Mouse (Mus musculus) lung, adult 18-20 months (tissue): Measurements from ENCODE around the gene Prl2c5.
"Not testable (repeated sequence)": the region's sequence is repeated elsewhere in the genome, so short reads cannot be mapped to it uniquely, and the experiment has no call there.

ENCODE experiments used
- DNase-seq, 2 experiments: peaks; one replicate each; pipeline ENCODE4 v3.0.0; 2022; ENCODE audit warnings: mixed read lengths in 2 of 2

Prl2c5 gene

GRCm38 (mm10) chr13:13182415-13182814 lies at the start of gene Prl2c5:
Prl2c5 (plus strand) TSS chr13:13182715.
- DNase-seq, result not testable (repeated sequence)

DNA sequence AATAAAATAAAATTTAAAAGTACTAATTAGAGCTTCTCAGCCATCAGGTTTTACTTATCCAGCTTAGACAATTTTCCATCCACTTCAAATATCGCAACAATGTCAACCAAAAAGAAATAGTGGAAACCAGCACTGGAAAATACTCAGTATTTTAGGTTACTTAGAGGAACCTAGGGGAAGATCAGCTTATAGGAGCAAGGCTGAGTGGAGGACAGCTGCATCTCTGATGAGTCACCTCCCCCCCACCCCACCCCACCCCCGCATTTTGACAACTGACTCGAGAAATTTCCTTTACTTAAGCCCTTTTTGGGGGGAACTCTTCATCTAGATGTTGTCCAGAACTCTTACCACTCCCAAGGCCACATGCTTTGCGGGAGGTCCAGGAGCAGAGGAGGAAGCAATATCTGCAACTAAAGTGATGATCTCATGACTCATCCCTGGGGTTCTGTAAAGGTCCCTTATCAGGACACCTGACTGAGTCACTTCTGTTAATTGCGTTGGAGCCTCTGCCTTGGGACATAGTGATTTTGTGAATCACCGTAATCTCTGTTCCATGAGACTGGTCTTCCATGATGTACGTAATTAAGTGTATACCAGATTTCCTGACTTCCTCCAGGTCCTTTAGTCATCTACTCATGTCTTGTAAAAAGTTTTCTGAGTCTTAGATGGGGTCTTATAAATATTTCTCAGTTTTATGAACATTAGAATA lies 19.6 kb upstream of the Prl2c5 start:
- not testable (repeated sequence) for DNase-seq

GRCm38 (mm10) chr13:13168631-13169030 lies 13.9 kb upstream of the Prl2c5 start:
- not testable (repeated sequence) for DNase-seq

- not testable (repeated sequence) for DNase-seq
Observed at GRCm38 (mm10) chr13:13173616-13174136, 8.8 kb upstream of the Prl2c5 start.

DNA sequence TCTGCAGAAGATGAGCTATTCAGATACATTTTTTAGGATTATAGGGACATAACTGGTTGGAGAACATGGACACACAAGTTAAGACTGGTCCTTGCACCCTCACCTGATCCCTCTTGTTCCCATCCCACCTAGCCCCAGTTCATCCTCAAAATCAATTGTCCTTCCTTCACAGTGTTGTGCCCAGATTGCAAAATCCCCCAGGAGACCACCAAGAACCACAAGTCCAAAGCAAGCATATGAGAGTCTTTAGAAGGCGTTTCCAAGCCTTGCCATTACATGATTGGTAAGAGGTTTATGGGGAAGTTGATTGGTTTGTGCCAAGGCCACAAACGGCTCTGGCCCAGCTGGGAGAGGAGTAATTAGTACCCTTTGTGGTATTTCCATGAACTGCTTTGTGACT lies 6.8 kb upstream of the Prl2c5 start:
- not testable (repeated sequence) for DNase-seq

DNA sequence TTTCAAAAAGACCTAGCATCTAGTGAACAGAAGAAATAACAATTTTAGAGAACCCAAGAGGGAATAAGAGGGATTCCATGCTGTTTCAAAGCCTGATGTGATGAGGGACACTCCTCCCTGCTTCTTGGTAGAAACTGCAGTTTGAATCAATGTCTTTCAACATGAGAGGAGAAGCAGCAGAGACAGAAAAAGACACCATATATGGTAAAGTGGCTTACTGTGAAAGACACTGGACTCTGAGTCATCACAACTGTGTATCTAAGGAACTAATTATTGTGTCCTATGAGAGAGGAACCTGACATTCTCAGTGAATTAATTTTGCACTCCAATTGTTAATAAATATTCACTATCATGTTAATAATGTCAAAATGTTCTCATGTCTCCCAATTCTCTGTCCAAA lies 28.7 kb downstream of the Prl2c5 start:
- not testable (repeated sequence) for DNase-seq

GRCm38 (mm10) chr13:13216363-13216762 lies 33.8 kb downstream of the Prl2c5 start:
- DNase-seq, result peak; percentile 7

DNA sequence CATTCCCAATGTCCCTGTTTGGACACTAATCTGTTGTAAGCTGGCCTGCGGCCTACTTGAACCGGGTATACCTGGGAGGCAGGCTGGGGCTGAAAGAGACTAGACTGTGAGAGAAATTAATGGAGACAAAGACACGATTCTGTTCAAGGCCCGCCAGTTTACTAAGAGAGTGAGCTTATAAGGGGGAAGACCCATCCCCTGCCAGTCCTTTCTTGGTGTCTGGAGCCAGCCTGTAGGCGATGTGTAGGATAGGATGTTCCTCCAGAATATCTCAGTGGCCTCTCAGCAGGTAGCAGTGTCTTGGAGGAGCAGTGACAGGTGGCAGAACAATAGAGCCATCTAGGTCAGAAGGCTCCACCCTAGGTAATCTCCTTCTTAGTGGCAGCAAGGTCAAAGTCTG lies 37.7 kb downstream of the Prl2c5 start:
- not testable (repeated sequence) for DNase-seq

DNA sequence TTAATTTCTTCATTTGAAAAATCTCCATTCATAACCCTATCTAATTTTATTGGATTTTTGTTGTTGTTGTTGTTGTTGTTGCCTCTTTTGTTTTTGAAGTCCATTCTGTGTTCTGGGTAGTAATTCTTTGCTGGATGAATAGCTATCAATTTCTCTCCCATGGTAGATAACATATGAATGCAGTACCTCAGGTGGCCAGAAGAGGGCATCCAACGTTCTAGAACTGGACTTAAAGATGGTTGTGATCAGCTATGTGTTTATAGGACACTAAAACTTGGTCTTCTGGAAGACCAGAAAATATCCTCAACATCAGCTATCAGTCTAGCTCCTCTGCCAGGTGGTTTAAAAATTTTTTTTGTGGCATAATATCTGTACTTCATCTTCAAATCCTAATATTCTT lies 54.9 kb downstream of the Prl2c5 start:
- DNase-seq, result peak; percentile 12 to 45
